Mouse (Mus musculus) MEL (cell line): Measurements from ENCODE around the gene Gspt2.

Source experiments
- CTCF ChIP-seq, 3 experiments: IDR thresholded peaks in 2 of 3; conservative IDR thresholded peaks in 1 of 3; 2 replicates each; pipeline ENCODE4 v1.5.1; 2011 to 2012; ENCODE audit warnings: low read length in 3 of 3, low read depth in 2 of 3, mild to moderate bottlenecking in 2 of 3, improper control_type of control experiment in 1 of 3, inconsistent platforms in 1 of 3, mixed read lengths in 1 of 3, moderate library complexity in 1 of 3; ENCODE audit not compliant: control insufficient read depth in 1 of 3, insufficient read depth in 1 of 3, poor library complexity in 1 of 3, severe bottlenecking in 1 of 3
- EP300 ChIP-seq, 2 experiments: IDR thresholded peaks; 2 replicates each; pipeline ENCODE4 v1.6.1; 2011; ENCODE audit warnings: improper control_type of control experiment in 2 of 2, low read length in 2 of 2, low read depth in 1 of 2, mild to moderate bottlenecking in 1 of 2
- GABPA ChIP-seq: IDR thresholded peaks from 2 replicates; pipeline ENCODE4 v1.6.1; 2012; ENCODE audit warnings: low read depth, mild to moderate bottlenecking, inconsistent platforms, low read length, improper control_type of control experiment, moderate library complexity
- KAT2A ChIP-seq: conservative IDR thresholded peaks from 2 replicates; pipeline ENCODE4 v1.6.1; 2012; ENCODE audit warnings: low read depth, low read length, improper control_type of control experiment, inconsistent platforms
- MAFK ChIP-seq: IDR thresholded peaks from 2 replicates; pipeline ENCODE4 v1.6.1; 2011; ENCODE audit warnings: low read depth, mild to moderate bottlenecking, low read length, improper control_type of control experiment, borderline replicate concordance
- MAX ChIP-seq: IDR thresholded peaks from 2 replicates; pipeline ENCODE4 v1.6.1; 2011; ENCODE audit warnings: low read length, improper control_type of control experiment
- MYB ChIP-seq: IDR thresholded peaks from 2 replicates; pipeline ENCODE4 v1.6.1; 2011; ENCODE audit warnings: mild to moderate bottlenecking, low read depth, low read length, improper control_type of control experiment
- POLR2A ChIP-seq, 2 experiments: IDR thresholded peaks; 2 replicates each; pipeline ENCODE4 v1.6.1; 2011 to 2012; ENCODE audit warnings: low read length in 2 of 2, mild to moderate bottlenecking in 2 of 2, control low read depth in 1 of 2, improper control_type of control experiment in 1 of 2, low read depth in 1 of 2, moderate library complexity in 1 of 2; ENCODE audit not compliant: control insufficient read depth in 1 of 2, insufficient read depth in 1 of 2, poor library complexity in 1 of 2
- TAL1 ChIP-seq: IDR thresholded peaks from 2 replicates; pipeline ENCODE4 v1.6.1; 2012; ENCODE audit warnings: mild to moderate bottlenecking, inconsistent platforms, low read length, moderate library complexity, mixed read lengths
- TBP ChIP-seq: IDR thresholded peaks from 2 replicates; pipeline ENCODE4 v1.8.0; 2011; ENCODE audit warnings: low read depth, low read length, improper control_type of control experiment
- TCF12 ChIP-seq: IDR thresholded peaks from 2 replicates; pipeline ENCODE4 v1.6.1; 2014; ENCODE audit warnings: low read depth, mild to moderate bottlenecking, inconsistent platforms, low read length, improper control_type of control experiment, moderate library complexity
- ZKSCAN1 ChIP-seq: IDR thresholded peaks from 2 replicates; pipeline ENCODE4 v1.6.1; 2012; ENCODE audit warnings: low read depth, mild to moderate bottlenecking, inconsistent platforms, low read length, improper control_type of control experiment, moderate library complexity
- ZMIZ1 ChIP-seq: IDR thresholded peaks from 2 replicates; pipeline ENCODE4 v1.6.1; 2012; ENCODE audit warnings: low read depth, mild to moderate bottlenecking, inconsistent platforms, low read length, improper control_type of control experiment, moderate library complexity

- TF ChIP-seq CTCF (IDR thresholded peaks at IDR 0.05 in 2 of 3, conservative IDR thresholded peaks at IDR 0.05 in 1 of 3; ENCODE audit: control insufficient read depth in 1 of 3, insufficient read depth in 1 of 3, low read depth in 2 of 3, low read length in 3 of 3, poor library complexity in 1 of 3, severe bottlenecking in 1 of 3) (peak in 1 of 3 experiments; percentile 12; a peak in 2 of 6 replicates), POLR2A (IDR thresholded peaks at IDR 0.05; ENCODE audit: control insufficient read depth in 1 of 2, insufficient read depth in 1 of 2, low read depth in 1 of 2, low read length in 2 of 2, poor library complexity in 1 of 2) (no peak), MAFK (no peak), TCF12 (no peak), ZMIZ1 (no peak), TBP (no peak), KAT2A (no peak), MAX (no peak), ZKSCAN1 (no peak), MYB (no peak), GABPA (no peak), TAL1 (no peak), EP300 (IDR thresholded peaks at IDR 0.05; ENCODE audit: low read depth in 1 of 2, low read length in 2 of 2) (no peak)
Measured at GRCm38 (mm10) chrX:94624835-94625803, 10.8 kb upstream of the Gspt2 start.
